ENCODE assay signal across 9 mouse cellular contexts in genomic region chr19:54359731-54360130, GRCm38 (mm10).
"Had no signal": no experiment of that assay in that cellular context is flagged by ENCODE, and none has a peak within 500 bp of the region (broad histone marks: within the 10 kb centered on the region; RNA-seq: fewer than 3 reads in every experiment).

No protein-coding gene starts in this region.

- DNase-seq: liver, postnatal 0 days; lung, adult 2 months; lung, postnatal 14 days; lung, postnatal 36 days; midbrain, embryonic 14.5 days; right cerebral cortex, postnatal 14 days; thymus, adult 2 months; thymus, postnatal 25 days; thymus, postnatal 4 days had no signal
